Mouse (Mus musculus) fat pad, adult 2 months (tissue): Measurements from ENCODE around the gene Phactr1.

Source experiments
- DNase-seq: peaks from one replicate; pipeline ENCODE4 v3.0.0-alpha.2; 2011; ENCODE audit warnings: low read depth, low spot score; ENCODE audit errors: extremely low read depth

Gene Phactr1

GRCm38 (mm10) chr13:43172036-43172713 lies 491.8 kb downstream of the Phactr1 start:
- DNase-seq, result no peak

DNA sequence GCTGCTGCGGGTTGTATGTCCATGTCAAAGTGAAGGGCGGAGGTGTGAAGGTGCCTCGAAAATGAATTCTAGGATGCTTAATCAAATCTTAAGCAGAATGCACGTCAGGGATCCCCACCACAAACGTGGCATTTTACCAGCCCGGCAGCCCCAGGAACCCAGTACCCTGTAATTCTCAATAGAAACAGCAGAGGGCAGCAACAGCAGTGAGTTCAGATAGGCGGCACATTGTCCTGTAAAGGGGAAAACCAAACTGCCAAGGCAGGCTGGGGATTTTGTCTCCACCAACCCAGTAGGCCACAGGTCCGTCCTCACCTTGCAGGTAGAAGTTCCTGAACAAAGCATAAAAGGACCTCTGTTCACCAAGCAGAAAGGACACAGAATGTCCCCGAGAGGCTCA lies 492.8 kb downstream of the Phactr1 start:
- no peak for DNase-seq

GRCm38 (mm10) chr13:43176676-43177075 lies 496.3 kb downstream of the Phactr1 start:
- DNase-seq, result no peak

DNA sequence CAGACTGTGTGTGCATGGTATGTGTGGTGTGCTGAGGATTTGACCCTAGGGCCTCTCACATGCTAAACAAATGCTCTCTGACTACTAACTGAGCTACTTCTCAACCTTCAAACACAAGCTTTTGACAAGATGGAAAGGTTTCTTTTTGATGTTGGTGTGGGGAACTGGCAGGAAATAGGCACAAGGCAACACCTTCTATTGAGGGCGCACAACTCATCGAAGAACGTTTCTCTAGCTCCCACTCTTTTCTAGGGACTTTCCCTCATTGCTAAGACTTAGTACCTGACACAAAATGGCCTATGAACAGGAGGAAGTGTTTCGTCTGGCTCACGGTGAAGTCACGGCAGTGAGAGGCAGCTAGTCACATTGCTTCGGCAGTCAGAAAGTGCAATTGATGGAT lies 496.9 kb downstream of the Phactr1 start:
- no peak for DNase-seq

DNA sequence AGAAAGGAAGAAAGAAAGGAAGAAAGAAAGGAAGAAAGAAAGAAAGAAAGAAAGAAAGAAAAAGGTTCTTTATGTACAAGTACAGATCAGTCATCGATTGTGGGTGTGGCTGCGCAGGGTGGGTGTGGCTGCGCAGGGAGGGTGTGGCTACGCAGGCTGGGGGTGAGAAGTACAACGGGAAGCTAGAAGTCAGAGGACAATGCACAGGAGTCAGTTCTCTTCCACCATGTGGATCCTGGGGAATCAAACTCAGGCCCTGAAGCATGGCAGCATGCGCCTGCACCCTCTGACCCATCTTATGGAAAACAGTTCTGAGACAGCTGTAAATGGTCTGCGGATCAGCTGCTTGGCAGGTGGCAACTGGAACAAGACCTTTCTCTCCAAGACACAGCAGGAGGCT lies 500.7 kb downstream of the Phactr1 start:
- DNase-seq, result no peak

DNA sequence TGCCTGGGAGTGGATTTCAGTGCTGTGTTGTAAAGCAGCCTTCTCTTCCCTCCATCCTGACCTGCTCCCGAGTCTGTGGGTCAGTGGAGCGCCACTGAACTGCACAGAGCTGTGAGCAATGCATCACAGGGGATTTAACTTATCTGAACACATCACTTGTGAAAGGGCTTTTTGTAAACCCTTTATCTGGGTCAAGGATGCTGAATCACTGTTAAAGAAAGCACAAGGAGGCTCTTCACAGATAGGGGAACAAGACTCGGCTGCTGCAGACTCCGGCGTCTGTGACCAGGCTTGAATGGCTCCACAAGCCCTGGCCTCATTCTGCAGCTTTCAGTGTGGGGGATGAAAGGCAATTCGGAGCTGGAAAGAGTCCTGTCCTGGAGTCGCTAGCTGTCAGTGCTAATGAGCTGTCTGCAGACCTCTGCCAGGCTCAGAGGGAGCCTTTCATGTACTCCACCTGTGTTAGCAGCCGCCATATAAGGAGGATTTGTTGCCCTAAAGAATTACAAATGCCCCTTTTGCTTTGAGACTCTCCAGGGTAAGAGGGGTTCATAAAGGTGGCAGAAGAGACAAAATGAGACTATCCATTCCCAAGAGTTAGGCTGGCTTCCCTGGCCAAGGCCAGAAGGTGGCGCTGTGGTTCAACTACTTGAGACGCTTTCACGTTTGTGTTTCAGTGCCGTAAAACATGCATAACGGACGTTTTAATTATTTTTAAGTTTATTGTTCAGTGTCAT lies 502.2 kb downstream of the Phactr1 start:
- no peak for DNase-seq

DNA sequence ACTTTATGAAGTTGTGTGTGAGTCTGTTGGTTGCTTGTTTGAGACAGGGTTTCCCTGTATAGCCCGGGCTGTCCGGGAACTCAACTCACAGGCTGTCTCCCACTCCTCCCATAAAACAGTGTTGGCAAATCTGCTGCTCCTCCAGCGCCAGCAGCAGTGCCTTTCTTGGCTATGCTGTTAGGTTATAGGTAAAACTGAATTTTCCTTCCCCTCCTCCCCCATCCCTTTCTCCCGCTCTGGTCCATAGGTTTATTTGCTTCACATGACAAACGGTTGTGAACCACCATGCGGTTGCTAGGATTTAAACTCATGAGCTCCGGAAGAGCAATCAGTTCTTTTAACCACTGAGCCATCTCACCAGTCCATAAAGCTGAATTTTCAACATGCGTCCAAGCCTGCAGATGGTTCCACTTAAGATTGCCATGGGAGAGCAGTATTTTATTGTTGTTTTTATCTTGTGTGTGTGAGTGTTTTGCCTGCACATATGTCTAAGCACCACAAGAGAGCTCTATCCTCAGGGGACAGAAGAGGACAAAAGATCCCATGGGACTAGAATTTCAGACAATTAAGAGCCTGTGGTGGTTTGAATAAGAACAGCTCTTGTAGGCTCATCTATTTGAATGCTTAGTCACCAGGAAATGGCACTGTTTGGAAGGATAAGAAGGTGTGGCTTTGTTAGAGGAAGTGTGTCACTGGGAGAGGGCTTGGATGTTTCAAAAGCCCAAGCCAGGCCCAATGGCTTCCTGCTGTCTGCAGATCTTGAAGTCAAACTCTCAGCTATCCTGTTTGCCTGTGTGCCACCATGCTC lies 503.0 kb downstream of the Phactr1 start:
- no peak for DNase-seq

DNA sequence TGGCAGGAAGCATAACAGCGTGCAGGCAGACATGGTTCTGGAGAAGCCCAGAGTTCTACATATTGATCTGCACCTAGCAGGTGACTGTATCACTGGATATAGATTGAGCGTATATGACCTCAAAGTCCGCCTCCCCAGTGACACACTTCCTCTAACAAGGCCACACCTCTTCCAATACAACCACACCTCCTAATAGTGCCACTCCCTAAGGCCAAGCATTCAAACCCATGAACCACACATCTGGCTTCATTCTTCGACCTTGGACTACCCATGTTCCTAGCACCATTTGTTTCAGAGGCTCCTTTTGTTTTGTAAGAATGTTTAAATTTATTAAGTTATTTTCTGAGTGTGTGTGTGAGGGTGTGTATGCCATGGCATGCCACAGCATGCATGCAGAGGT lies 507.3 kb downstream of the Phactr1 start:
- no peak for DNase-seq
